Mouse (Mus musculus) E14TG2a.4 (cell line): ENCODE data around the gene 2410004B18Rik.
A peak's percentile ranks its signal among the peaks of the same experiment; 100 is the strongest.

Source experiments
- H3K27me3 ChIP-seq: 2 replicates; pipeline ENCODE4 v1.6.1; 2014; ENCODE audit warnings: low read length, control low read depth; ENCODE audit not compliant: insufficient read depth
- H3K36me3 ChIP-seq: 2 replicates; pipeline ENCODE4 v1.6.1; 2014; ENCODE audit warnings: low read length, control low read depth; ENCODE audit not compliant: insufficient read depth
- H3K4me1 ChIP-seq: replicated peaks from 2 replicates; pipeline ENCODE4 v1.6.1; 2014; ENCODE audit warnings: low read depth, low read length, control low read depth
- H3K4me3 ChIP-seq: replicated peaks from 2 replicates; pipeline ENCODE4 v1.5.1; 2014; ENCODE audit warnings: mild to moderate bottlenecking, low read length
- H3K9me3 ChIP-seq: 2 replicates; pipeline ENCODE4 v1.6.1; 2014; ENCODE audit warnings: low read length, control low read depth
- CTCF ChIP-seq: conservative IDR thresholded peaks from 2 replicates; pipeline ENCODE4 v1.5.1; 2014; ENCODE audit warnings: low read length
- NANOG ChIP-seq: IDR thresholded peaks from 2 replicates; pipeline ENCODE4 v1.6.1; 2014; ENCODE audit warnings: borderline replicate concordance, low read length, mixed read lengths
- POU5F1 ChIP-seq: IDR thresholded peaks from 2 replicates; pipeline ENCODE4 v1.6.1; 2014; ENCODE audit warnings: low read length, borderline replicate concordance

Gene 2410004B18Rik

GRCm38 (mm10) chr3:145966806-145967205 is 29.0 kb downstream of the 2410004B18Rik start:
- no peak overlapping the region for H3K4me3 ChIP-seq
- peaks cover 22% of the 10 kb centered on the region for H3K27me3 ChIP-seq
- H3K4me1 ChIP-seq, result peaks cover 44% of the 10 kb centered on the region
- no peaks in the 10 kb centered on the region for H3K36me3 ChIP-seq
- TF ChIP-seq POU5F1, result no peak
- no peak for TF ChIP-seq CTCF
- no peak for TF ChIP-seq NANOG
- H3K9me3 ChIP-seq, result no peaks in the 10 kb centered on the region

DNA sequence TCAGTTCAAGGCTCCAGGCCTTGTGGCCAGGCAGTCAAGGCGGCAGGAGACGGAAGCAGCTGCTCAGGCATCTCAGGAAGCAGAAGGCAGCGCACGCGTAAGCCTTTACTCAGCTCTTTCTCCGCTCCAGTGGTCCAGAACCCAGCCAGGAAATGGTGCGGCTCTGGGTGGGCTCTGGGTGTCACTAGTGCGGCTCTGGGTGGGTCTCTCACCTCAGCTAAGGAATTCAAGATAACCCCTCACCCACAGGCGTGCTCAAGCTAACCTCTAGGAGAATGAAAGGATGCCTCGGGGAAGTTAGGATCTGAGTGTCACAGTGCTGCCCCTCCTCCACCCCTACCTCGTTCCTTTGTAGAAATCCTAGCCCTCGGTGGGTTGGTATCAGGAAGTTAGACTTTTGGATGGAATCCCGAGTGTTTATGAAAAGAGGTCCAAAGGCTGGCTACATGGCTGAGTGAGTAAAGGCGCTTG is 31.3 kb downstream of the 2410004B18Rik start:
- Histone ChIP-seq H3K4me1 (peaks cover 24% of the 10 kb centered on the region), H3K4me3 (no peak overlapping the region), H3K36me3 (no peaks in the 10 kb centered on the region; the same call in 1 of the 2 replicates), H3K27me3 (peaks cover 8% of the 10 kb centered on the region), H3K9me3 (peaks cover 10% of the 10 kb centered on the region)
- no peak for TF ChIP-seq CTCF
- no peak for TF ChIP-seq POU5F1
- TF ChIP-seq NANOG, result no peak

GRCm38 (mm10) chr3:145971501-145971900 is 33.7 kb downstream of the 2410004B18Rik start:
- TF ChIP-seq CTCF, result no peak
- TF ChIP-seq POU5F1, result no peak
- TF ChIP-seq NANOG, result no peak
- H3K27me3 ChIP-seq, result no peaks in the 10 kb centered on the region
- no peaks in the 10 kb centered on the region; the same call in 1 of the 2 replicates for H3K36me3 ChIP-seq
- H3K4me1 ChIP-seq, result peaks cover 11% of the 10 kb centered on the region
- no peak overlapping the region for H3K4me3 ChIP-seq
- H3K9me3 ChIP-seq, result peaks cover 34% of the 10 kb centered on the region

DNA sequence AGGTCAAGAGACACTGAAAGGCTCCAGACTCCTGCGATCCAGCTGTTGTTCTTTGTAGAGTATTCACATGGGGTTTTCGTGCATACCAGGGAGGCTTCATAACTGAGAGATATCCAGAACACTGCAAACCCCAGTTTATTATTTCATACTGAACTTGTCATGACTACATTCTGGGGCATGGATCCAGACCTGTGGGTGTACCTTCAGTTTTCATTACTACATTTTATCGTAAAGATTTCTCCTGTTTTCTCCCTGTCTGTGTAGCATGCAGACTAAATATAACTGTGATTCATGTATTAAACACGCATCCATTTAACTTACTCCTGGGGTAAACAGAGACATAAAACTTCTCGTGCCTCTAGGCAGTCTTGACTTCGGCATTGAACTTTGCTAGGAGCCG is 37.2 kb downstream of the 2410004B18Rik start:
- no peaks in the 10 kb centered on the region for H3K27me3 ChIP-seq
- H3K36me3 ChIP-seq, result peaks cover 4% of the 10 kb centered on the region; the same call in 1 of the 2 replicates
- TF ChIP-seq CTCF (no peak), POU5F1 (no peak), NANOG (no peak)
- H3K4me3 ChIP-seq, result no peak overlapping the region
- peaks cover 62% of the 10 kb centered on the region for H3K9me3 ChIP-seq
- no peaks in the 10 kb centered on the region for H3K4me1 ChIP-seq

GRCm38 (mm10) chr3:145985333-145985925 is 47.6 kb downstream of the 2410004B18Rik start:
- no peak for TF ChIP-seq POU5F1
- TF ChIP-seq CTCF, result no peak
- TF ChIP-seq NANOG, result no peak
- Histone ChIP-seq H3K4me1 (peaks cover 25% of the 10 kb centered on the region), H3K36me3 (no peaks in the 10 kb centered on the region), H3K9me3 (peaks cover 7% of the 10 kb centered on the region), H3K4me3 (no peak overlapping the region), H3K27me3 (peaks cover 48% of the 10 kb centered on the region)

GRCm38 (mm10) chr3:145986317-145987001 is 48.6 kb downstream of the 2410004B18Rik start:
- TF ChIP-seq CTCF (no peak), POU5F1 (no peak), NANOG (no peak)
- Histone ChIP-seq H3K36me3 (no peaks in the 10 kb centered on the region), H3K9me3 (no peaks in the 10 kb centered on the region), H3K27me3 (peaks cover 51% of the 10 kb centered on the region), H3K4me1 (peaks cover 25% of the 10 kb centered on the region), H3K4me3 (no peak overlapping the region)

DNA sequence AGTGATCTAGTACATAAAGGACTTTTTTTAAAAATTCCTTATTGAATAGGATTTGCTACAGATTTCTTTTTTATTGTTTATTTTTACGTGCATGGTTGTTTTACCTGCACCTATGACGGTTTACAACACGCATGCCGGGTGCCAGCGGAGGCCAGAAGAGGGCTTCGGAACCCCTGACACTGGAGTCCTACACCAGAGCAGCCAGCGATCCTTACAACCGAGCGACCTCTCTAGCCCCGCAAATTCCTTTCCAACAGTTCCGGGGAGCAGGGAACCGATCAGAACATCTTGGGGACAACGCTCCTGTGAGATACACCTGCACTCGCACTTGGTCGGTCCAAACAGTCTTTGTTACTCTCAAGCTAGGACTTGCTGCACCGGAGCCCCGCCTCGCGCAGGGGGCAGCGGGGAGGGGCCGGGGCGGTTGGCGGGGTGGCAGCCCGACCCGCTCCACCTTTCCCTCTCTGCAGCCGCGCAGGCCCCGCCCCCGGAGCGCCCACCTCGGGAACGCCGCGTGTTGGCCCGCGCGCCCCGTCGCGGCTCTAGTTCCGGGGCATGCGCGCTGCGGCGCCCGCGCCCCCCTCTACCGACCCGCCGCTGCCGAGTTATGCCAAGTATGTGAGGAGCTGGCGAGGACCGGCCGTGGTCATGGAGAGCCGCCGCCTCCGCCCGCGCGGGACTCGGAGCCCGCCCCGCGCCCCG is 49.6 kb downstream of the 2410004B18Rik start, which contains the start of gene Syde2:
Gene Syde2, plus strand, starts transcription at position 603 of the 702 bp plus-strand sequence.
- TF ChIP-seq POU5F1, result no peak
- no peak for TF ChIP-seq NANOG
- Histone ChIP-seq H3K4me1 (peaks cover 25% of the 10 kb centered on the region), H3K4me3 (peak within 1 kb of the TSS; percentile 82), H3K27me3 (peaks cover 51% of the 10 kb centered on the region), H3K9me3 (no peaks in the 10 kb centered on the region), H3K36me3 (no peaks in the 10 kb centered on the region)

DNA sequence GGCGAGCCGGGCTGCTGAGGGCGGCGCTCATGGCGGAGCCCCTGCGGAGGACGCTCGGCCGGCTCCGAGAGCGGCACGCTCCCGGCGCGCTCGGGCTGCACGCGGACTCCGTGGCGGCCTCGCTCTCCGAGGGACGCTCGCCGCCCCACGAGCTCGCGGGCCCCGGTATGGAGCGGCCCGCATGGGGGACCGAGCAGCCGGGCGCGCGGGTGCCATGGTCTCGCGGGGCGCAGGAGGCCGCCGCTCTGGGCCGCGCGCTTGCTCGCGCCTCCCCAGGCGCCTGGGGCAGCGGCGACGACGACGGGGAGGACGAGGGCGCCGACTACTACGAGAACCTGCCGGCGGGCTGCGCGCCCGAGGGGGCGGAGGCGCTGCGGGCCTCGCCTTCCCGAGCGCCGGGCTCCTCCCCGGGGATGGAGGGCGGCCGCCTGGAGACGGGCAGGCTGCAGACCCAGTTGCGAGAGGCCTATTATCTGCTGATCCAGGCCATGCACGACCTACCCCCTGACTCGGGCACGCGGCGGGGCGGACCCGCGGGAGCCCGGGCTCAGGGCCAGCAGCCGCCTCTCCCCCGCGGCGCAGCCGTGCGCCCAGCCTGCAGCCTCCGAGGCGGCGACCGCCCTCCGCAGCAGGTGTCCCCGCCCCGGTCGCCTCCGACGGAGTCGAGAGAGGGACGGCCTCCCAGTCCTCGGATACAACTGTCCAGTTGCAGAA is 50.3 kb downstream of the 2410004B18Rik start:
- H3K36me3 ChIP-seq, result no peaks in the 10 kb centered on the region
- TF ChIP-seq NANOG (no peak), CTCF (no peak), POU5F1 (no peak)
- no peaks in the 10 kb centered on the region for H3K9me3 ChIP-seq
- peaks cover 25% of the 10 kb centered on the region for H3K4me1 ChIP-seq
- H3K4me3 ChIP-seq, result peak overlapping the region; percentile 82
- H3K27me3 ChIP-seq, result peaks cover 47% of the 10 kb centered on the region
